Mouse (Mus musculus) cerebellum, adult 2 months (tissue): ENCODE data around the gene Col8a2.

Source experiments
- CTCF ChIP-seq: fragments of 200-500 bp; IDR thresholded peaks from 2 replicates; pipeline ENCODE4 v1.5.1; 2011; ENCODE audit warnings: low read depth, mild to moderate bottlenecking, control low read depth, low read length, moderate library complexity, borderline replicate concordance; ENCODE audit not compliant: insufficient read depth
- POLR2A ChIP-seq: fragments of 200-500 bp; IDR thresholded peaks from 2 replicates; pipeline ENCODE4 v1.6.1; 2011; ENCODE audit warnings: low read length, control low read depth, borderline replicate concordance; ENCODE audit not compliant: insufficient read depth

- TF ChIP-seq CTCF: no peak
- no peak for TF ChIP-seq POLR2A
Observed at GRCm38 (mm10) chr4:126330295-126330694, 43.7 kb downstream of the Col8a2 start.
